Mouse (Mus musculus) megakaryocyte, embryonic 14.5 days (primary cell): ENCODE measurements around the gene Plin4.

Experiments
- FLI1 ChIP-seq: IDR thresholded peaks from 2 replicates; pipeline ENCODE4 v1.6.1; 2012; ENCODE audit warnings: low read length, inconsistent platforms, mixed read lengths
- GATA1 ChIP-seq: IDR thresholded peaks from 3 replicates; pipeline ENCODE4 v1.6.1; 2012; ENCODE audit warnings: mixed read lengths, low read length, inconsistent platforms, borderline replicate concordance

DNA sequence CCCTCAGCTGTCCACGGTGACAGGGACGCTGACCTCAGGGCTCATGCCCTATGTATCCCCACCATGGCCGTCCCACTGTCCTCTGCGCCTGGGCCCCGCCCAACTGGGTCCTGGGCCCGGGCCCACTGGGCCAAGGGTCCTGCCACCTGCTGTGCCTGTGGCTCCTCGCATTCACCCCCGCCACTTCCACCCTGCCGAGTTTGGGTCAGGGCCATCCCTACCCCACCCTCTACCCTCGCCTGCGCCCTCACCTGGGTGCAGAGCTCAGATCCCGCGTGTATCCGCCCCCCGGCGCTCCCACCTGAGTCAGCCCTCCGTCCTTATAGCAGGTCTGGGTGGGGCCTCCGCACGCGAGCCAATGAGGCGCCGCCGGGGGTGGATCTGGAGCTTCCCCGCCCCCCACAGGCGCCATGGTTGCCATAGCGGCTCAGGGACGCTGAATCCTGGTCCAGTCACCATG lies 7.7 kb upstream of the Plin4 start, which contains the start of gene Plin5:
- TF ChIP-seq GATA1 (no peak), FLI1 (no peak)
